Mouse (Mus musculus) megakaryocyte progenitor cell, adult 5-6 weeks (primary cell): ENCODE data around the gene Ubash3a. TPM values are rescaled to one million over a fixed set of nuclear protein-coding genes. Genes with fewer than 3 reads are reported as not detected.

Source experiments
- ATAC-seq: replicated peaks from 2 replicates; pipeline ENCODE4 v1.8.0; 2016; ENCODE audit warnings: mild to moderate bottlenecking, moderate TSS enrichment, inconsistent platforms; ENCODE audit not compliant: poor library complexity
- total RNA-seq, 2 experiments: library from RNA; stranded (forward) in 1 of 2; stranded (reverse) in 1 of 2; fragments of 157-497, 149-512 nt in 1 of 2; fragments of 200-1000 nt in 1 of 2; gene quantifications; 2 replicates each; pipeline versions ENCODE4 v1.2.3 to v1.2.4; 2015 to 2017

Gene Ubash3a
- total RNA-seq, 2 experiments from 2014 or later: 29.7 to 36.7 TPM

GRCm38 (mm10) chr17:31216068-31216955, 8.6 kb downstream of the Ubash3a start:
- peak; percentile 77 for ATAC-seq

GRCm38 (mm10) chr17:31222810-31223310, 15.2 kb downstream of the Ubash3a start:
- ATAC-seq: no peak

- peak; percentile 83 for ATAC-seq
Measured at GRCm38 (mm10) chr17:31223835-31224234, 16.2 kb downstream of the Ubash3a start.

- no peak for ATAC-seq
Measured at GRCm38 (mm10) chr17:31224591-31224990, 16.9 kb downstream of the Ubash3a start.

DNA sequence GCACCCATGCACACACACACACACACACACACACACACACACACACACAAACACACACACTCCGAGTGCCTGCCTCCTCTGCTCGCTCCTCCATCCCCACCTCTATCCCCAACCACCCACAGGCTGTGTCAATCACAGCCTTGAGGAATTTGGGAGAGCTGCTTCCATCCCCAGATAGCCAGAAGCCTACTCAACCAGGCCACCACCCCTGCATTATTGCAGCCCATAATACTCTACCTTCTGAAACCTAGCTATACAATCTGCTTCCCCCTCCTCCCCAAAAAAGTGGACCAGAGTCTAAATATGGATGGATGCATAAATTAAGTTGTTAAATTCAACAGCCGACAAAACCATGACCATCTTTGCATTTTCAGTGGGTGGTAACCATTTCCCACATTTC, 18.7 kb downstream of the Ubash3a start:
- no peak for ATAC-seq

DNA sequence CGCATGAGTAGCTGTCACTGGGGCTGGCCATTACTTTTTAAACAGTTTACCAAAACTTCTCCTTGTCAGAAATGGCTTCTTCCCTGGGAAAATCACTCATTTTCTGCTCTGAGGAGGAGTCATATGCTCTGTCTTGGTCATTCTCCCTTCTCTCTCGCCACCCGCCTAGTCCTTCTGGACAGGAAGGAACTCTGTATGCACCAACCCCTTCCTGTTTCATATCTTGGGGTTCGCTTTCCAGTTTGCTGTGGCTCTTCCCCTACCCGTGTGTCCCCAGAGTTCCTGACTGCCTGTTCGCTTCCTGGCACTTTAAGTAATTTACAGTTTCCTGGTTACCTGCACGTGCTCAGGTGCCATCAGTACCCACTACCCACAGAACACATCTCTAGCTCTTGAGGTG, 19.3 kb downstream of the Ubash3a start:
- ATAC-seq: 0 out of 2 replicates have a peak, but pooled peaks have one; percentile 29

GRCm38 (mm10) chr17:31231780-31232179, 24.1 kb downstream of the Ubash3a start:
- ATAC-seq: no peak

GRCm38 (mm10) chr17:31232251-31233010, 24.8 kb downstream of the Ubash3a start:
- no peak for ATAC-seq

- ATAC-seq: no peak
Measured at GRCm38 (mm10) chr17:31235915-31236314, 28.2 kb downstream of the Ubash3a start.

GRCm38 (mm10) chr17:31238234-31239020, 30.8 kb downstream of the Ubash3a start:
- peak; percentile 83 for ATAC-seq

DNA sequence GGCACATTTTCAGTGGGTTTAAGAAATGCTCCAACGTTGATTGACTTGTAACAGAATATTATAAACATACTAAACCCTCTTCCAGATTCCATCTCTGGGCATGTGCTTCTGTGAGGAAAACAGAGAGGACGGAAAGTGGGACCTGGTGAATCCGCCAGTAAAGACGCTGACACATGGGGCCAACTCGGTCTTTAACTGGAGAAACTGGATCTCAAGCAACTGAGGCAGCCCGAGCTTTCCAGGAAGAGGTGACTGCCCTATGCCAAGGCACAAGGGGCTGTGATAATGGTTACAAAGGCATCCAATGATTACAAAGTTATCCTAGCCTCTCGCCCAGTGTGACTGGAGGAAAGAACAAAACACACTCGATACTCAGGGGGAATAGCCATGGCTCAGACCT, 33.5 kb downstream of the Ubash3a start:
- ATAC-seq: no peak

DNA sequence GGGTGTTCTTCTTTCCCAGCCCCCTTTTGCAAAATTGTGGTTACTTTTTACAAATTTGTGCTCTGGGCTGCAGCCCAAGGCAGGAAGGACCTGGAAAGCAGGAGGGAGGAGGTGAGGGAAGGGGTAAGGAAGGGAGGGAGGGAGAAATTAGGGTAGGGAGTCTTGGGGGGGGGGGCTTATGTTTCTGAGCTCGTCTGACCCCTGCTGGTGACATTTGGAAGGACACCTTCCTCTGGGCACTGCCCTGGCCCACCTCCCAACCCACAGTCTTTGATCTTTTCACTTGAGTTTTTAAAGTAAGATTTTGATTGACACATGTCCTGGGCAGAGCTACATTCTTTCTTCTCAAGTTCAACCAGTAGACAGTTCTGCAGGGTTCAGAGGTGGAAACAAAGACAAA, 35.1 kb downstream of the Ubash3a start:
- no peak for ATAC-seq

GRCm38 (mm10) chr17:31245321-31245720, 37.6 kb downstream of the Ubash3a start:
- ATAC-seq: no peak

GRCm38 (mm10) chr17:31247144-31247543, 39.5 kb downstream of the Ubash3a start:
- no peak for ATAC-seq

GRCm38 (mm10) chr17:31253951-31254350, 46.3 kb downstream of the Ubash3a start:
- no peak for ATAC-seq

DNA sequence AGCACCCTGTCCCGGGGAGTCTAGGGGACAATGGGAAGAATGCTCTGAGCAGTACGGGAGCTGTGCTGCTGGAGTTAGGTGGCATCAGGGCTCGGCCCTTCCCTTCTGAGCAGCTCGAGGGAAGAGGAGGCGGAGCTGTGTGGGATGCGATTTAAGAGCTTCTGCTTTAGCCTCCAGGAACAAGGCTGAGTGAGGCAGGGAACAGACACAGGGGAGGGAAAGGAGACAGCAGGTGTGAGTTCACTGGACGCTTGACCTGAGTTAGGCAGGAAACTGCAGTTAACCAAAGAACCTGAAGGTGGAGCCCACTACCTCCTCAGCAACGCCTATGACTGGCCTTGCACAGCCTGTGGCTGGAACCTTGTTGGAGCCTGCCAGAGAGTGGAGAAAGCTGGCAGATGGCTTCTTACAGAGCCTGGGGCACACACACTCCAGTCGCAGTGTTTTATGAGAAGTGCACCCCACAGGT, 46.8 kb downstream of the Ubash3a start:
- peak; percentile 96 for ATAC-seq

DNA sequence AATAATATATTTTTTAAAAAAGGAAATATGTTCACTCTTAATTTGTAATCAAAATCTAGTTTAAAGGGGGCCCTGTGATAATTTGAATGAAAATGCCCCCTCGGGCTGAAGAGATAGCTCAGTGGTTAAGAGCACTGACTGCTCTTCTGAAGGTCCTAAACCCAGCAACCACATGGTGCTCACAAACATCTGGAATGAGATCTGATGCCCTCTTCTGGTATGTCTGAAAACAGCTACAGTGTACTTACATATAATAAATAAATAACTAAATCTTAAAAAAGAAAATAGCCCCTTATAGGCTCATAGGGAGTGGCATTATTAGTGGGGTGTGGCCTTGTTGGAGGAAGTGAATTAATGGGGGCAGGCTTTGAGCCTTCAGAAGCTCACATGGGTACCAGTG, 49.5 kb downstream of the Ubash3a start:
- no peak for ATAC-seq

DNA sequence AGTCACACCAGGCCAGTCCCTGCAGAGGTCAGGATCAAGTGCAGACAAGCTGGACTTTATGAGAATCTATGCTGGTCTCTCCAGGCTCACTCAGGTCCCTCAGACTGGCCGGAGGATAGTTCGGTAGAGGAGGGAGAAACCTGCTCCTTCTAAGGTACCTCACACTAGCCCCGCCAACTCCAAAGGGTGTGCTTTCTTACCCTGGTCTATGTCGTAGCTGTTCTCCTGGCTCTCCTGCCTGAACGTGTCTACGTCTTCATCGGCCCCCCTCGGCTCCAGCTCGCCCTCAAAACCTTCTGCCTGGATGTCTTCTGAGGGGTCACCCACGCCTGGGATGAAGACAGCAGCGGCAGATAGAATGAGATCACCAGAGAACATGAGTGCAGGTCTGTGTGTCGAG, 50.2 kb downstream of the Ubash3a start:
- no peak for ATAC-seq

GRCm38 (mm10) chr17:31258310-31258865, 50.7 kb downstream of the Ubash3a start:
- no peak for ATAC-seq

DNA sequence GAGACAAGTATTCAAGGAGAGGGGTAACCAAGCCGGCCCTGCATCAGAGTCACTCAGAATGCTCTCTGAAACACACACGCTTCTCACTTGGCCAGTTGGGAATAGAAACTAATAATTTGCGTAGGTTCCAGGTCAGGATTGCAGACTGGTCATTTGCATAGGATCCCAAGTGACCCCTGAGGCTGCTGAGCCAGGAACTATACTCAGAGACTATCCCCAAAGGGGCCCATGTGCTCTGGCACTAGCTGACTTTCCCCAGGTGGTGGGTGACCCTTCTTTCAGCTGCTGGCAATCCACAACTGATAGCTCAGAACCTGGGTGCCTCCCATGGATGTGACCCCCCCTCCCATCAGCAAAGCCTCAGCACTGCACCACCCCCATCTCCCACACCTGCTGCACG, 51.5 kb downstream of the Ubash3a start:
- no peak for ATAC-seq

- no peak for ATAC-seq
Measured at GRCm38 (mm10) chr17:31259825-31260224, 52.2 kb downstream of the Ubash3a start.
